Mouse (Mus musculus) gastrocnemius, postnatal 4 days (tissue): ENCODE measurements around the gene Usp40. TPM values are rescaled to one million over a fixed set of nuclear protein-coding genes. Genes with fewer than 3 reads are reported as not detected.

Source experiments
- microRNA-seq: library from miRNA; unstranded; fragments of <30 nt; microRNA quantifications from one replicate; pipeline ENCODE4 v1.2.0, GENCODE M21; 2021
- total RNA-seq, 2 experiments: library from RNA; stranded (reverse); gene quantifications; 2 replicates each; pipeline ENCODE4 v1.2.3; 2021

The Usp40 gene
- total RNA-seq, 2 experiments from 2014 or later = 22.8 to 26.0 TPM

Small RNAs within 50 kb of the gene (microRNA-seq; reads per million reads assigned to microRNA genes)
- not detected for gene Gm25198

Other genes with a start within 250 kb of the Usp40 start
- under 1 TPM; 0.47 to 0.74 TPM for gene Sag, start 204.9 kb downstream of the Usp40 start, total RNA-seq
- 10 to 100 TPM; 48.4 to 50.2 TPM for gene Dgkd, start 155.3 kb downstream of the Usp40 start, total RNA-seq
- not detected for gene Ugt1a10, start 46.8 kb upstream of the Usp40 start, total RNA-seq
- not detected for gene Ugt1a9, start 62.2 kb upstream of the Usp40 start, total RNA-seq
- gene Ugt1a8, start 79.3 kb upstream of the Usp40 start, total RNA-seq = not detected
- gene Ugt1a7c, start 86.5 kb upstream of the Usp40 start, total RNA-seq = 1 to 10 TPM; 2.4 to 3.0 TPM
- gene Ugt1a6b, start 94.7 kb upstream of the Usp40 start, total RNA-seq = 1 to 10 TPM in 1 of 2 experiments, under 1 TPM in 1; 0.81 to 1.5 TPM
- 1 to 10 TPM; 1.9 to 2.0 TPM for gene Ugt1a6a, start 126.3 kb upstream of the Usp40 start, total RNA-seq
- under 1 TPM in 1 of 2 experiments, not detected in 1; 0.27 TPM for gene Ugt1a5, start 157.5 kb upstream of the Usp40 start, total RNA-seq
- not detected for gene Ugt1a2, start 192.1 kb upstream of the Usp40 start, total RNA-seq
- gene Dnajb3, start 197.2 kb upstream of the Usp40 start, total RNA-seq = 1 to 10 TPM; 3.8 to 4.9 TPM
- gene Ugt1a1, start 203.4 kb upstream of the Usp40 start, total RNA-seq = 1 to 10 TPM in 1 of 2 experiments, under 1 TPM in 1; 0.12 to 1.3 TPM
- gene Mroh2a, start 218.4 kb upstream of the Usp40 start, total RNA-seq = under 1 TPM in 1 of 2 experiments, not detected in 1; 0.13 TPM